Mouse (Mus musculus): ENCODE data around the gene Gm10061.
"Not testable (repeated sequence)": the region's sequence is repeated elsewhere in the genome, so short reads cannot be mapped to it uniquely, and the experiment has no call there.

The Gm10061 gene

GRCm38 (mm10) chr16:89150786-89151185, at the start of gene Gm10061:
Gene Gm10061 (plus strand): TSS chr16:89151086.
- no peak for DNase-seq (ENCODE audit: low spot score)

GRCm38 (mm10) chr16:89140551-89140950, 10.3 kb upstream of the Gm10061 start, which contains the start of gene Gm6358:
Gene Gm6358 (plus strand): TSS chr16:89140851.
- no peak for DNase-seq (ENCODE audit: low spot score)

- no peak for DNase-seq (ENCODE audit: low spot score)
Measured at GRCm38 (mm10) chr16:89157652-89158051, 6.8 kb downstream of the Gm10061 start, which contains the start of gene Gm9789. Gene Gm9789 (plus strand): TSS chr16:89157952.

GRCm38 (mm10) chr16:89169190-89169589, 18.3 kb downstream of the Gm10061 start, which contains the start of gene Gm7735:
Gene Gm7735 (plus strand): TSS chr16:89169490.
- not testable (repeated sequence) for DNase-seq (ENCODE audit: low spot score)

- no peak for DNase-seq (ENCODE audit: low spot score)
Measured at GRCm38 (mm10) chr16:89174435-89174834, 23.5 kb downstream of the Gm10061 start, which contains the start of gene 1110057P08Rik. Gene 1110057P08Rik (plus strand): TSS chr16:89174735.

DNA sequence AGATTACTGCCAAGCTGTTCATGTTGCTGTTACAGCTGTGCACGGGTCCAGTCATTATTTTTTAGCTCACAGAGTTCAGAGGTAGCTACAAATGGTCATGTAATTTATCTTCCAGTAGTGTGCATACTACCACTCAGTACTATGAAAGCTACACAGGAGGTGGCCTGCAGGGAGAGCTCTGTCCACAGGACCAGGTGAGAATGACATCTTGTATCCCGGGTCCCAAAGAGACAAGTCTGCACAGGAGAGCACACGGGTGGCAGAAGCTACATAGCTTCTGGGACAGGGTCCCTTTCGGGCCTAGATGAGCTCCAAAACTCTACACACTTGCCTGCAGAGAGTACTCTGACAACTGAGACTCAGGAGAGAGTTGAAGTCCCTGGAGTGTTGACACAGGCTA, 37.7 kb downstream of the Gm10061 start:
- no peak for DNase-seq (ENCODE audit: low spot score)
